Mouse (Mus musculus) hindbrain, embryonic 13.5 days (tissue): ENCODE measurements around the gene Cacng5. TPM values are rescaled to one million over a fixed set of nuclear protein-coding genes. Genes with fewer than 3 reads are reported as not detected.

Source experiments
- ATAC-seq: fragments of 200-750 bp; cut with Nextera tagmentation; 2 replicates; pipeline ENCODE4 v1.8.0; 2017; ENCODE audit warnings: moderate TSS enrichment; ENCODE audit not compliant: low FRiP score
- H3K27ac ChIP-seq: fragments of 300-500 bp; sonication (generic); 2 replicates; pipeline ENCODE4 v1.5.1; 2015; ENCODE audit warnings: inconsistent platforms, mild to moderate bottlenecking, moderate library complexity
- H3K27me3 ChIP-seq: fragments of 300-500 bp; sonication (generic); 2 replicates; pipeline ENCODE4 v1.6.1; 2015; ENCODE audit warnings: mild to moderate bottlenecking, inconsistent platforms
- H3K36me3 ChIP-seq: fragments of 300-500 bp; sonication (generic); 2 replicates; pipeline ENCODE4 v1.6.1; 2015; ENCODE audit warnings: mild to moderate bottlenecking, inconsistent platforms
- H3K4me1 ChIP-seq: fragments of 300-500 bp; sonication (generic); replicated peaks from 2 replicates; pipeline ENCODE4 v1.6.1; 2015; ENCODE audit warnings: inconsistent platforms
- H3K4me2 ChIP-seq: fragments of 300-500 bp; sonication (generic); 2 replicates; pipeline ENCODE4 v1.6.1; 2015; ENCODE audit warnings: inconsistent platforms, mild to moderate bottlenecking, moderate library complexity
- H3K4me3 ChIP-seq: fragments of 300-500 bp; sonication (generic); 2 replicates; pipeline ENCODE4 v1.5.1; 2015; ENCODE audit warnings: mild to moderate bottlenecking, inconsistent platforms
- H3K9ac ChIP-seq: fragments of 300-500 bp; sonication (generic); 2 replicates; pipeline ENCODE4 v1.6.1; 2015; ENCODE audit warnings: mild to moderate bottlenecking, inconsistent platforms
- H3K9me3 ChIP-seq: fragments of 300-500 bp; sonication (generic); 2 replicates; pipeline ENCODE4 v1.6.1; 2016; ENCODE audit warnings: inconsistent platforms
- WGBS: fragments of 180-500 bp; shearing (Covaris S2); methylation state at CpG from one replicate; pipeline ENCODE4 v1.1.7; 2015; 5-methylcytosine and 5-hydroxymethylcytosine counted together
- polyA plus RNA-seq: library from polyadenylated mRNA; unstranded; fragments of >200 nt; fragmentation: Nextera tagmentation; extraction: Ambion mirVana; gene quantifications from 2 replicates; pipeline ENCODE4 v1.2.1, GENCODE M21; 2015

The Cacng5 gene
- polyA plus RNA-seq, 1 experiment from 2014 or later = 5.8 TPM

DNA sequence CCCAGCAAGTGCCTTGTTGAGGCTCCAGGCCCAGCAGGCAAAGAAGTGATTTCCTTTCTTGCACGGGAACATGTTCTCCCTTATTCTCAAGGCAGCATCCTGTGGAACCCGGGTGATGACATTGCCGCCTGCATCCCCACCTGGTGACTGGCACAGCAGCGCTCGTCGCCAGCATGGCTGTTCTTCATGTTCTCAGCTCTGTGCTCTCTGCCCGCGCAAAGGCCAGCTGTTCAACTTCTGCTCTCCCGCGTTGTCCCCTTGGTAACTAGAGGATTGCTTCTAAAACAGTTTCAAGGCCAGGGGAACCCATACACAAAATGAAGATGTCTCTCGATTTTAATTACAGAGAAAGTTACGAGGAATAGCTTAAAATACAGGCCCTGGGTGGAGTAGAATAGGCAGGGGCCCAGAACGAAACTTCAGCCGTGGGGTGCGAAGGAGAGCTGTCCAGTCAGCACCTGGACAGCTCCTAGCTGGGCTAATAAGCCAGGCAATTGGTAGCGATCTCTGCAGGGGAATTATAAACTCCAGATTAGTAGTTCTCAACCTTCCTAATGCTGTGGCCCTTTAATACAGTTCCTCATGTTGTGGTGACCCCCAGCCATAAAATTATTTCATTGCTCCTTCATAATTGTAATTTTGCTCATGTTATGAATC is 5.1 kb upstream of the Cacng5 start:
- Histone ChIP-seq H3K9me3 (no peaks in the 10 kb centered on the region), H3K27me3 (peaks cover 16% of the 10 kb centered on the region), H3K4me2 (no peak overlapping the region), H3K4me3 (no peak overlapping the region), H3K9ac (no peak overlapping the region), H3K4me1 (peaks cover 16% of the 10 kb centered on the region), H3K27ac (no peak overlapping the region), H3K36me3 (no peaks in the 10 kb centered on the region)
- ATAC-seq = no peak
- WGBS = 43% methylated on average over 16 of the region's 16 CpGs

DNA sequence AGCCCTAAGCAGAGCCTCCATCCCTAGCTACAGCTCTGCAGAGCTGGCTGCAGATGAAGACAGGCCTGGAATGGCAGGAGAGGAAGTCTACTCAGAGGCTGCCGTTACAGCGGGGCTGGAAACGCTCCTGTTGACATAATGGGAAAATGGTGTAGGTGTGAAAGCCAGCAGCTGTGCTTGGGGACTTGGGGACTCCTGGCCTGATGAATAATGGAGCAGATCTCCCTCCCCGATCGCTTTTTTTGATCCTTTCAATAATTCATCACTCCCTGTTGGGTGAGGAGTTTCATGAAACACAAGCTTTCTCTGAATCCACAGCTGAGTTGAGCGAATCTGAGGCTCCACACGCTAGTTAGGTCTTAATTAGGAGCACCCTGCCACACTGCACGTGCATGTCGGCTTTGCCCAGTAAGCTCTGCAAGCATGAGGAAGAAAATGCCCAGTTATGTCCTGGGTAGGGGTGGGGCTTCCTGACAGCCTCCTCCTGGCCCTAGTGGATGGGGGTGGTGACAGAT is 2.9 kb upstream of the Cacng5 start:
- WGBS = 25% methylated on average over 9 of the region's 9 CpGs
- Histone ChIP-seq H3K4me3 (no peak overlapping the region), H3K9me3 (no peaks in the 10 kb centered on the region), H3K4me2 (peak overlapping the region; percentile 1; the same call in 1 of the 2 replicates), H3K27me3 (peaks cover 33% of the 10 kb centered on the region), H3K9ac (no peak overlapping the region), H3K27ac (peak overlapping the region; percentile 9), H3K36me3 (no peaks in the 10 kb centered on the region), H3K4me1 (peaks cover 25% of the 10 kb centered on the region)
- 0 out of 2 replicates have a peak, but pooled peaks have one; percentile 34 for ATAC-seq

- Histone ChIP-seq H3K36me3 (no peaks in the 10 kb centered on the region), H3K4me3 (no peak overlapping the region), H3K27ac (no peak overlapping the region), H3K9me3 (no peaks in the 10 kb centered on the region), H3K9ac (no peak overlapping the region), H3K27me3 (peaks cover 32% of the 10 kb centered on the region), H3K4me2 (no peak overlapping the region), H3K4me1 (peaks cover 20% of the 10 kb centered on the region)
- no peak for ATAC-seq
- WGBS = 61% methylated on average over 3 of the region's 3 CpGs
Measured at GRCm38 (mm10) chr11:107913317-107913716, 1.5 kb downstream of the Cacng5 start.

- 53% methylated on average over 9 of the region's 9 CpGs for WGBS
- ATAC-seq = no peak
- peak overlapping the region; percentile 48; the same call in 1 of the 2 replicates for H3K27ac ChIP-seq
Measured at GRCm38 (mm10) chr11:107905364-107905763, 9.5 kb downstream of the Cacng5 start.

GRCm38 (mm10) chr11:107903966-107904605 is 10.8 kb downstream of the Cacng5 start:
- no peaks in the 10 kb centered on the region for H3K27me3 ChIP-seq
- H3K4me3 ChIP-seq = no peak overlapping the region
- no peak overlapping the region for H3K27ac ChIP-seq
- ATAC-seq = no peak
- H3K9me3 ChIP-seq = no peaks in the 10 kb centered on the region
- no peaks in the 10 kb centered on the region for H3K36me3 ChIP-seq
- no peak overlapping the region for H3K4me2 ChIP-seq
- peaks cover 24% of the 10 kb centered on the region for H3K4me1 ChIP-seq
- H3K9ac ChIP-seq = no peak overlapping the region
- 36% methylated on average over 4 of the region's 4 CpGs for WGBS

More at GRCm38 (mm10) chr11:107905364-107905763, 9.5 kb downstream of the Cacng5 start:
- Histone ChIP-seq H3K9me3 (no peaks in the 10 kb centered on the region), H3K27me3 (no peaks in the 10 kb centered on the region), H3K4me1 (peaks cover 24% of the 10 kb centered on the region), H3K4me3 (no peak overlapping the region), H3K36me3 (no peaks in the 10 kb centered on the region), H3K4me2 (no peak overlapping the region), H3K9ac (no peak overlapping the region)

- WGBS = 45% methylated on average over 4 of the region's 4 CpGs
- no peak for ATAC-seq
Measured at GRCm38 (mm10) chr11:107900470-107900869, 14.4 kb downstream of the Cacng5 start.

GRCm38 (mm10) chr11:107898698-107899097 is 16.2 kb downstream of the Cacng5 start:
- no peaks in the 10 kb centered on the region for H3K9me3 ChIP-seq
- no peak overlapping the region for H3K27ac ChIP-seq
- H3K36me3 ChIP-seq = no peaks in the 10 kb centered on the region
- H3K4me3 ChIP-seq = no peak overlapping the region
- no peak overlapping the region for H3K9ac ChIP-seq
- no peak overlapping the region for H3K4me2 ChIP-seq
- ATAC-seq = no peak
- H3K4me1 ChIP-seq = peaks cover 6% of the 10 kb centered on the region
- H3K27me3 ChIP-seq = no peaks in the 10 kb centered on the region
- WGBS = 68% methylated on average over 2 of the region's 2 CpGs

More at GRCm38 (mm10) chr11:107900470-107900869, 14.4 kb downstream of the Cacng5 start:
- no peaks in the 10 kb centered on the region for H3K36me3 ChIP-seq
- H3K9me3 ChIP-seq = no peaks in the 10 kb centered on the region
- H3K4me1 ChIP-seq = peaks cover 21% of the 10 kb centered on the region
- H3K27ac ChIP-seq = no peak overlapping the region
- H3K4me2 ChIP-seq = no peak overlapping the region
- H3K4me3 ChIP-seq = no peak overlapping the region
- H3K9ac ChIP-seq = no peak overlapping the region
- no peaks in the 10 kb centered on the region for H3K27me3 ChIP-seq

DNA sequence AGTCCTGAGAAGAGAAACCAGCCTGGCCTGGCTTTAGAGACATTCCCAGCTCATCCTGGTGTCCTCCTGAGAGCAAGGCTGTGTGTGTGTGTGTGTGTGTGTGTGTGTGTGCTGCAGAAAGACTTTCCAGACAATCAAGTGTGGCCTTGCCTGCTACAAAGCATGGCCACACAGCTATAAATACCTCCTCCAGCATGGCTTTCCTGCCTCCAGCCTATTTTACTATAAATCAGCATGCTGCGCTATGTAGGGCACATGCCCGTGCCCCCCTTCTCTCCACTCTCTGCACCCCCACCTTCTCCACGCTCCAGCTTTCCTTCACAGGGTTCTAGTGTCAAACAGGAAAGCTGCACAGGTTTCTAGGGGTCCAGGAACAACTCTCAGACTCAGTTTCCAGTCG is 19.2 kb downstream of the Cacng5 start:
- H3K4me1 ChIP-seq = peaks cover 11% of the 10 kb centered on the region
- ATAC-seq = no peak
- no peaks in the 10 kb centered on the region for H3K36me3 ChIP-seq
- H3K27me3 ChIP-seq = no peaks in the 10 kb centered on the region
- H3K9ac ChIP-seq = no peak overlapping the region
- no peak overlapping the region for H3K27ac ChIP-seq
- 73% methylated on average over 4 of the region's 4 CpGs for WGBS
- no peak overlapping the region for H3K4me2 ChIP-seq
- H3K4me3 ChIP-seq = no peak overlapping the region
- H3K9me3 ChIP-seq = no peaks in the 10 kb centered on the region

DNA sequence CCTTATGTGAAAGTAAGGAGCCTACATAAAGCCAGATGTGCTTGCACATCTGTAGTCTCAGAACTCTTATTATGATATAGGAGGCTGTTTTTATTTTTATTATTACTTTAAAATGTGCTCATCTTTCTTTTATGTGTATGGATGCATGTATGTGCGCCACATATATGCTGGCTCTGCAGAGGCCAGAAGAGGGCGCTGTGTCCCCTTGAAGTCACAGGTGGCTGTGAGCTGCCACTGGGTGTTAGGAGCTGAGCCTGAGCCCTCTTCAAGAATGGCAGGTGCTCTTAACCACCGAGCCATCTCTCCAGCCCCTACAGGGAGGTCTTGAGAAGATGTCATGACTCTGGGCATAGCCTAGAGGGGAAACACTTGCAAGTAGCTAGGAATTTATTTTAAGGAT is 23.5 kb downstream of the Cacng5 start:
- Histone ChIP-seq H3K4me3 (no peak overlapping the region), H3K4me1 (peaks cover 11% of the 10 kb centered on the region), H3K27ac (no peak overlapping the region), H3K36me3 (no peaks in the 10 kb centered on the region), H3K27me3 (no peaks in the 10 kb centered on the region), H3K9me3 (no peaks in the 10 kb centered on the region), H3K4me2 (no peak overlapping the region), H3K9ac (no peak overlapping the region)
- WGBS = 87% methylated on average over 3 of the region's 3 CpGs
- no peak for ATAC-seq

GRCm38 (mm10) chr11:107887342-107887741 is 27.5 kb downstream of the Cacng5 start:
- H3K9ac ChIP-seq = no peak overlapping the region
- no peak for ATAC-seq
- H3K4me2 ChIP-seq = no peak overlapping the region
- no peak overlapping the region for H3K27ac ChIP-seq
- H3K36me3 ChIP-seq = no peaks in the 10 kb centered on the region
- H3K4me3 ChIP-seq = no peak overlapping the region
- no peaks in the 10 kb centered on the region for H3K27me3 ChIP-seq
- 74% methylated on average over 6 of the region's 6 CpGs for WGBS
- H3K4me1 ChIP-seq = no peaks in the 10 kb centered on the region
- H3K9me3 ChIP-seq = no peaks in the 10 kb centered on the region

- no peak overlapping the region for H3K4me3 ChIP-seq
- H3K36me3 ChIP-seq = no peaks in the 10 kb centered on the region
- H3K27me3 ChIP-seq = no peaks in the 10 kb centered on the region
- H3K4me2 ChIP-seq = no peak overlapping the region
- peaks cover 10% of the 10 kb centered on the region; the same call in 1 of the 2 replicates for H3K4me1 ChIP-seq
- no peak overlapping the region for H3K27ac ChIP-seq
- H3K9me3 ChIP-seq = no peaks in the 10 kb centered on the region
- no peak for ATAC-seq
- 68% methylated on average over 5 of the region's 5 CpGs for WGBS
- no peak overlapping the region for H3K9ac ChIP-seq
Measured at GRCm38 (mm10) chr11:107876840-107877239, 38.0 kb downstream of the Cacng5 start.

DNA sequence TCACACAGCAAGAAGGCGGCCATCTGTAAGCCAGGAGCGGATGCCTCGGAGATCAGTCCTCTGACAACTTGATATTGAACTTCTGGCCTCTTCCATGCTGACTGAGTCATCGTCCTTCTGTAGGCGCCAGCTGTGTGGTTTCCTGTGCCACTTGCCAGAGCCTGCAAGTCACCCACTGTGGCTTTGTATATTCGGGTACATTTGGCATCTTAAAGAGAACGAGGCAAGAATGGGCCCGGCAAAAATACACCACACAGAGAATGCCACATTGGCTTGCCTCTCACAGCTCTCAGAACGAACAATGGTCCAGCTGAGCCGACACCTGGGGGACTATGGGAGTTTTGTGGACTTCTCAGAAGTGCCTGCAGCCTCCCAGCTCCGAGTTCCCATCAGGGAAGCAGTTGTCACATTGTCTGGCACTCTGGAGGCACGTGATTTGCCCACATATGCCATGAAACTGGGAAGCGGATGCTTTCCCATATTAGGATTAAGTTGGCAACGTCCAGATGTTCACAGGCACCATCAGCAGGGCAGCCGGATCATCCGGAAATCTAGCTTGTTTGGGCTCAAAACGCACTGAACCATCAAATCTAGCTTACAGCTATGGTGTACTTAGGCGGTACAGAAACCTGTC is 38.9 kb downstream of the Cacng5 start:
- Histone ChIP-seq H3K4me1 (peaks cover 10% of the 10 kb centered on the region; the same call in 1 of the 2 replicates), H3K4me3 (no peak overlapping the region), H3K4me2 (no peak overlapping the region), H3K9ac (no peak overlapping the region), H3K27ac (no peak overlapping the region; the same call in 1 of the 2 replicates), H3K27me3 (no peaks in the 10 kb centered on the region), H3K9me3 (no peaks in the 10 kb centered on the region), H3K36me3 (no peaks in the 10 kb centered on the region)
- 77% methylated on average over 18 of the region's 18 CpGs for WGBS
- no peak for ATAC-seq
